Mouse (Mus musculus) megakaryocyte, embryonic 14.5 days (primary cell): Measurements from ENCODE around the gene Rab20. TPM values are rescaled to one million over a fixed set of nuclear protein-coding genes. Genes with fewer than 3 reads are reported as not detected.
A peak's percentile ranks its signal among the peaks of the same experiment; 100 is the strongest.

ENCODE experiments used
- H3K27me3 ChIP-seq: replicated peaks from 2 replicates; pipeline ENCODE3; 2012; ENCODE audit warnings: inconsistent platforms
- H3K36me3 ChIP-seq: replicated peaks from 2 replicates; pipeline ENCODE3; 2012; ENCODE audit warnings: low read length, inconsistent platforms, mixed read lengths
- H3K4me1 ChIP-seq: 2 replicates; pipeline ENCODE4 v1.6.1; 2012; ENCODE audit warnings: inconsistent platforms
- H3K4me3 ChIP-seq: replicated peaks from 2 replicates; pipeline ENCODE3; 2012; ENCODE audit warnings: moderate library complexity, mild to moderate bottlenecking, inconsistent platforms
- H3K9me3 ChIP-seq: 2 replicates; pipeline ENCODE4 v1.6.1; 2012; ENCODE audit warnings: inconsistent platforms
- FLI1 ChIP-seq: IDR thresholded peaks from 2 replicates; pipeline ENCODE4 v1.6.1; 2012; ENCODE audit warnings: low read length, inconsistent platforms, mixed read lengths
- GATA1 ChIP-seq: IDR thresholded peaks from 3 replicates; pipeline ENCODE4 v1.6.1; 2012; ENCODE audit warnings: mixed read lengths, low read length, inconsistent platforms, borderline replicate concordance
- polyA plus RNA-seq: library from polyadenylated mRNA; stranded (reverse); fragments of >175 nt; gene quantifications from 2 replicates; pipeline ENCODE4 v1.2.3, GENCODE M21; 2012; ENCODE audit warnings: low replicate concordance; ENCODE audit not compliant: insufficient read depth

The Rab20 gene
- polyA plus RNA-seq, 1 experiment, result 13.3 TPM

DNA sequence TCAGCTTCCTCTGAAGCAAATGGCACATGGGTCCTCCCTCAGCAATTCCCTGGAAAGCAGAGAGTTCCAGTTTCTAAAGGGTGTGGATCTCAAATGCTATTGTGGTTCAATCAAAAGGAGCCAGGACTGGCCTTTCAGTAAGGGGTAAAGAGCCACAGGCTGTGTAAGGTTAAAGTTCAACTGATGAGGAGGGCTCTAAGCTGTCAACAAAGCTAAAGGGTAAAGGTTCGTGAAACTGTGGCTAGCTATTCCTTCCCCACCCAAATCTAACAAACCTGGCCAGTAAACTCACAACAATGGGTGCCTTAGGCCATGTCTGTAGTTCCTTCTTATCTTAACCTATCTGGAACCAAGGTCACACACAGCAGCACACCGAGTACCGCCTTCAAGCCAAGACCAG lies 3.4 kb upstream of the Rab20 start:
- peaks cover 80% of the 10 kb centered on the region for H3K27me3 ChIP-seq

DNA sequence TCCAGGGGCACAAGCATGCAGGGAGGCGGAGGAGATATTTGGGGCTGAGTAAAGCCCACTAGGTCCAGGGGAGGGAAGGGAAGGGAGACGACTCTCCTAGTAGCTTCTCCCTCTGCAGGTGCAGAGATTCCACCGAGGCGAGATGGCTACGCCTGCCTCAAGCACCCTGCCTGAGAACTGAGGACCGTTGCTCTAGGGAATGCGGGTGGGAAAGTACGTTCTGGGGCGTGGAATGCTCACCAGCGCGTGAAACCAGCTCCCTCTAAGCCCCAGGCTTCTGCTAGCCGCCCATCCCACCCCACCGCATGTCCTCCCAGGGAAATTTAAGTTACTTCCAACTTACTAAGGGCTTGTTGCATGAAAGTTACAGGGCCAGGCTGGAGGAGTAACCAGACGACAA lies 1.1 kb upstream of the Rab20 start:
- no peak overlapping the region for H3K4me3 ChIP-seq

More for the DNA sequence above, 3.4 kb upstream of the Rab20 start:
- no peaks in the 10 kb centered on the region for H3K9me3 ChIP-seq
- H3K4me1 ChIP-seq, result peaks cover 40% of the 10 kb centered on the region
- H3K4me3 ChIP-seq, result no peak overlapping the region
- no peak for TF ChIP-seq FLI1
- no peak for TF ChIP-seq GATA1
- H3K36me3 ChIP-seq, result no peaks in the 10 kb centered on the region

DNA sequence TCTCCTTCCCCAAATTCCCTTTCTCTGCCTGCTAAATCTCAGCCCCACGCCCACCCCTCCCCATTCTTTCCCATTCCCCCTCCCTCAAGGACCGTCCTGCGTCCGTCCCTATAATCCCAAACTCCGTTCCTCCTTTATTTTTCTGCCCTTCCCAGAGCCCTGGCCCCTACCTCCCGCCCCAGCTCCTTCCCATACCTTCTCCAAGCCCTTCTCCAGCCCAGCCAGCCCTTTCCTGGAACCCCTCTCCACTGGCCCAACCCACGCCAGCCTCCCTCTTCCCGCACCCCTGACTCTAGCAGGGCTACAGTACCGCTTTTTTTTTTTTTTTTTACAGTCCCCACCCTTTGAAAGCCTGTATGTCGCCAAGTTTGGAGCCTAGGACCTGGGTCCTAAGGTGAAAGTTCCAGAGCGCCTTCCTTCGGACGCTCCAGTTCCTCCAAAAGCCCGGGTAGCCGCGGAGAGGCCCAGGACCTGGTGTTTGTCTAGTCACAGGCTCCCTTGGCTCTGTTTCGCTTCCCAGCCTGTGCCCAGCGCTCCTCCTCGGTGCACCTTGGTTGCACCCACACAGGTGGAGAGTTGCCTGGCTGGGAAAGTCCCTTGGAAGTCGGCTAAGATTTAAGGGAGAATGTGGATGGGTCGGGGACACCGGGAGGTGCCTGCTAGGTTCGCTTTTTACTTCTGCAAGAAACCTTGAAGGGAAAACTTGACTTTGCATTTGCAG lies 457 bp upstream of the Rab20 start:
- Histone ChIP-seq H3K27me3 (peaks cover 88% of the 10 kb centered on the region), H3K9me3 (no peaks in the 10 kb centered on the region), H3K36me3 (no peaks in the 10 kb centered on the region), H3K4me1 (peaks cover 52% of the 10 kb centered on the region), H3K4me3 (peak overlapping the region; percentile 97)
- TF ChIP-seq GATA1 (no peak), FLI1 (no peak)

More for the DNA sequence above, 1.1 kb upstream of the Rab20 start:
- Histone ChIP-seq H3K27me3 (peaks cover 88% of the 10 kb centered on the region), H3K36me3 (no peaks in the 10 kb centered on the region), H3K9me3 (no peaks in the 10 kb centered on the region), H3K4me1 (peaks cover 46% of the 10 kb centered on the region)
- TF ChIP-seq GATA1, result no peak
- no peak for TF ChIP-seq FLI1

DNA sequence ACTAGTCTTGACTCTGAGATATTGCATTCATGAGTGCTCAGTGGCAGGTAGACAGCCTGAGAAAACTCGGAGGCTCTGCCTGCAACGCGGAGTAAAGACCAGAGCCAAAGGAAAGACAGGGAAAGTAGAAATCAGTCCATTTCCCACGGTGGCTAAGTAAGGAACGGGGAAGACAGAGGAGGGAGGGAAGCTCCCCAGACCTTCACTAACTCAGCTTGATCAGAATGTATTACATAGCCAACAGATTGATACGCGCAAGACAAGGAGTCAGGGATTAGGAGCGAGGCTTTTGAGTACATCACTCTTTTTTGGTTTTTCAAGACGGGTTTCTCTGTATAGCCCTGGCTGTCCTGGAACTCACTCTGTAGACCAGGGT lies 1.3 kb downstream of the Rab20 start:
- Histone ChIP-seq H3K27me3 (peaks cover 86% of the 10 kb centered on the region), H3K4me3 (peak overlapping the region; percentile 97), H3K9me3 (no peaks in the 10 kb centered on the region), H3K4me1 (peaks cover 65% of the 10 kb centered on the region), H3K36me3 (no peaks in the 10 kb centered on the region)
- no peak for TF ChIP-seq GATA1
- TF ChIP-seq FLI1, result no peak

DNA sequence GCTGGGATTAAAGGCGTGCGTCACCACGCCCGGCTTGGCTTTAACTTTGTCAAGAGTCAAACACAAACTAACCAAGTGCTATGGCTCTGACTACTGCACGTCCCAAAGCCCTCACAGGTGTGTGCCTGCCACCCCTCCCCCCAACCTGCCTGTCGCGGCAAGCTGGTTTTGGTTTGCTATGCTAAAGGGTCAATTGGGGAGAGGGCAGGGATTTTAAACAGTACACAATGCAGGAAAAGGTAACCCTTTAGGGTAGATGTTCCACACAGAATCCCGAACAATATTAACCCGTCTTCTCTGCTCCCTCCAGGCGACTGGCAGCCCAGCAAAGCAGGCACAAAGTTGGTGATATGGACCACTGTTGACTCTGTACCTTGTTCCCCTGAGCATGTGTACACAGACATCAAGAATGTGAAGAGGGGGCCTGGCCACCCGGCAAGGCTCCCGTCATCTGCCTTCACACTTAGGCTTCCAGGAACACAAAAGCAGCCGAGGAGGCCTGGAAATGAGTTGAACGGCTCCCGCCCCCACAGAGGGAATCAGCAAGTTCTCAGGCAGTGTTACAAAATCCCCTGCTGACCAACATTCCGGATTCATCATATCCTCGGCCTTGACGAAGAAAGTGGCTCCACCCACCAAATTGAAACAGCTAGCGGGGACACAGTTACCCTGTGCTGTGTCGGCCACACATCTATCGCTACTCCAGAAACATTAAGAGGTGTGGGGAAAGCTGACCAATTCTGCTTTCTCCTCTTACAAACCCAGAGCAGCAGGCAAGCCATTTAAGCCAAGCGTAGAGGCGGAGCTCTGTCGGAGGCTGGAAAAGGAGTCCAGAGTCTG lies 2.0 kb downstream of the Rab20 start:
- peak overlapping the region; percentile 97 for H3K4me3 ChIP-seq
- H3K4me1 ChIP-seq, result peaks cover 65% of the 10 kb centered on the region
- TF ChIP-seq GATA1, result no peak
- no peak for TF ChIP-seq FLI1
- H3K9me3 ChIP-seq, result no peaks in the 10 kb centered on the region
- no peaks in the 10 kb centered on the region for H3K36me3 ChIP-seq
- peaks cover 85% of the 10 kb centered on the region for H3K27me3 ChIP-seq

DNA sequence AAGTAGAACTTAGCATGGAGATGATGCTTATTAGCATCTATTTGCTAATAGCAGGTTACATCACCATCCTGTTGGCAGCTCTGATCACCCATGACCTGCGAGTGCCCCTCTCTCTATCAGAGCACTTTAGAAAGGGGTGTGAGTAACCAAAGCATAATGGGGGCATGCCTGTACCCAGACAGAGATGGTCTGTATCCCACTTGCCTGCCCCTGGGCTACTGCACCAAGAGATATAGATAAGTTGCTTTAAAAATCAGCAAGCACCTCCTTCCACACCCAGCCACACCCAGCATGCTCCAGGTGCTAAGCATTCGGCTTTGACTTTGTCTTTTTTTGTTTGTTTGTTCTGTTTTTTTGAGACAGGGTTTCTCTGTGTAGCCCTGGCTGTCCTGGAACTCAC lies 2.6 kb downstream of the Rab20 start:
- Histone ChIP-seq H3K27me3 (peaks cover 88% of the 10 kb centered on the region), H3K4me3 (peak overlapping the region; percentile 5), H3K9me3 (no peaks in the 10 kb centered on the region), H3K36me3 (no peaks in the 10 kb centered on the region), H3K4me1 (peaks cover 65% of the 10 kb centered on the region)
- TF ChIP-seq GATA1 (no peak), FLI1 (no peak)

DNA sequence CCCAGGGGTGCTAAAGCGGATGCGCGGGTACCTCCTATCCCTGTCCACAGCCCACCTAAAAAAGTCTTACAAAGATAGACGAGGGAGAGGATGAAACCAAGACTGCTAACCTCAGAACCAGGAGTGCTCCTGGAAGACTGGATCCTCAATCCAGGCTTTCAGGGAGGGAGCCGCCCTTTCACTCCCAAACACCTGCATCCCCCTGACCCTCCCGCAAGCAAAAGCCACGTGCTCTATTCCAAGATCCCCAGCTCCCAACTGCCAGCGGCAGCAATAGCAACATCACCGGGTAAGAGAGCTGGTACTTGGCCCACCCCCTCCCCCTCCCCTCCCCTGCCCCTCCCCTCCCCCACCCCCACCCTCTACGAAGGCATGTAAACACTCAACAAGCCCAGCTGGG lies 3.1 kb downstream of the Rab20 start:
- no peak for TF ChIP-seq GATA1
- no peak for TF ChIP-seq FLI1
- Histone ChIP-seq H3K4me3 (no peak overlapping the region), H3K9me3 (no peaks in the 10 kb centered on the region), H3K4me1 (peaks cover 65% of the 10 kb centered on the region), H3K27me3 (peaks cover 87% of the 10 kb centered on the region), H3K36me3 (no peaks in the 10 kb centered on the region)

DNA sequence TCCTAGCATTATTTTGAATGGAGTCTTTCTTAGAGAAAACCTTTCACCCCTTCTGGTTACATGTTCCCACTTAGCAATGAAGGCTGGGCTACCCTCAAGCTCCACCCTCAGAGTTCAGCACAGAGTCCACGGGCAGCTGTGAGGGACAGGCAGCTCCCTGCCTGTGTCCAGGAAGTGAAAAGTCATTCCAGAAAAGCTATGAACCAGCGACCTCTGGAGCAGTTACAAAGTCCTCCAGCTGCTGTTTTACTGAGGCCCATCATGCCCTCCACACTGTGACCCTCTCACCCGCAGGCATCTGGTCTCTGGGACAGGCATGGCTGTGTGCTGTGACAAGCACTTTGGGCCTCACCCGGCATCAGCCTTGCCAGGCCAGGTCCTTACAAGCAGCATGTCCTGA lies 5.4 kb downstream of the Rab20 start:
- H3K36me3 ChIP-seq, result peaks cover 4% of the 10 kb centered on the region
- peak overlapping the region; percentile 72 for H3K4me3 ChIP-seq
- TF ChIP-seq GATA1, result no peak
- no peak for TF ChIP-seq FLI1
- H3K27me3 ChIP-seq, result peaks cover 76% of the 10 kb centered on the region
- peaks cover 52% of the 10 kb centered on the region for H3K4me1 ChIP-seq
- H3K9me3 ChIP-seq, result peaks cover 4% of the 10 kb centered on the region

DNA sequence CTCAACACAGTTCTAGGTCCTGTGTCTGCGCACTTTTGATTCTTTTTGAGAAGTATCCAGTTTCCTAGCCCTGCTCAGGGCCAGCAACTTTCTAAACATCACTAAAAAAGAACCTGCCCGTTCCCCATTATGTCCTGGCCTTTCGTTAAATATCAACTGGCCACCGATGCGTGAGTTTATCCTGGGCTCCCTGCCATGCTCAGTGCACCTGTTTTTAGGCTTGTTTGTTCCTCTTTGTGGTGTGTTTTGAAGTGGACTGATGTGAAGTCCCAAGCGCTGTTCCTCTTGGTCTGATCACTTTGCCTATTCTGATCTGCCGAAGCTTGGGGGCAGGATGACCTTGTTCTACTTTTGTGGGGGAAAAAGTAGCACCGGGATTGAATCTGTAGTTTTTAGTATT lies 7.2 kb downstream of the Rab20 start:
- TF ChIP-seq FLI1 (no peak), GATA1 (no peak)
- Histone ChIP-seq H3K4me1 (peaks cover 38% of the 10 kb centered on the region), H3K9me3 (peaks cover 16% of the 10 kb centered on the region), H3K36me3 (peaks cover 13% of the 10 kb centered on the region), H3K4me3 (no peak overlapping the region), H3K27me3 (peaks cover 64% of the 10 kb centered on the region)

DNA sequence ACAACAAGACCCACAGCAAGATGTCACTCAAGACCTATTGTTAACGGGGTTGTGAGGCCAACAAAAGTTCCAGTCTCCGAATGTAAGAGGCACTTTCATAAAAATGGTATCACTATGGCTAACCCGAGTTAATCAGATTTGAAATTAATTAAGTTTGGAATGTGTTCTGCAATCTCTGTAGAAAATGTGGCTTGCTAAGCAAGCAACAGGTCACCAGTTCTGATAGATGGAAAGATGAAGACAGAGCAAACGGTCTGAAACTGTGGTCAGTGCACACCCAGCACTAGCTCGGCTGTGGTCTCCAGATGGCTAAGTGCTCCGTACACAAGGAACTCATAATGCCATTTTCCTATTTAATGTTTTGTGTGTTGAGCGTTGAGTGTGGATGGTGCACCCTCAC lies 7.8 kb downstream of the Rab20 start:
- Histone ChIP-seq H3K4me1 (peaks cover 40% of the 10 kb centered on the region), H3K36me3 (peaks cover 13% of the 10 kb centered on the region), H3K4me3 (no peak overlapping the region), H3K9me3 (peaks cover 16% of the 10 kb centered on the region), H3K27me3 (peaks cover 59% of the 10 kb centered on the region)
- no peak for TF ChIP-seq GATA1
- no peak for TF ChIP-seq FLI1
